Mouse (Mus musculus) neural tube, embryonic 14.5 days (tissue): ENCODE measurements around the gene Gm49776. TPM values are rescaled to one million over a fixed set of nuclear protein-coding genes. Genes with fewer than 3 reads are reported as not detected.

Source experiments
- ATAC-seq: fragments of 200-750 bp; cut with Nextera tagmentation; 2 replicates; pipeline ENCODE4 v1.8.0; 2017; ENCODE audit warnings: low read depth, mild to moderate bottlenecking, moderate TSS enrichment, moderate library complexity
- H3K27ac ChIP-seq: fragments of 300-500 bp; sonication (generic); 2 replicates; pipeline ENCODE4 v1.5.1; 2014; ENCODE audit warnings: low read depth, mild to moderate bottlenecking, control low read depth, low read length, moderate library complexity, mixed read lengths
- H3K27me3 ChIP-seq: fragments of 300-500 bp; sonication (generic); 2 replicates; pipeline ENCODE4 v1.6.1; 2014; ENCODE audit warnings: low read length; ENCODE audit not compliant: control insufficient read depth, insufficient read depth
- H3K36me3 ChIP-seq: fragments of 300-500 bp; sonication (generic); 2 replicates; pipeline ENCODE4 v1.6.1; 2014; ENCODE audit warnings: low read length, mixed read lengths; ENCODE audit not compliant: control insufficient read depth, insufficient read depth
- H3K4me1 ChIP-seq: fragments of 300-500 bp; sonication (generic); 2 replicates; pipeline ENCODE4 v1.6.1; 2014; ENCODE audit warnings: low read length; ENCODE audit not compliant: control insufficient read depth, insufficient read depth
- H3K4me2 ChIP-seq: fragments of 300-500 bp; sonication (generic); 2 replicates; pipeline ENCODE4 v1.6.1; 2014; ENCODE audit warnings: mild to moderate bottlenecking, low read depth, low read length, control low read depth
- H3K4me3 ChIP-seq: fragments of 300-500 bp; sonication (generic); 2 replicates; pipeline ENCODE4 v1.5.1; 2014; ENCODE audit warnings: low read depth, low read length, control low read depth, mixed read lengths
- H3K9ac ChIP-seq: fragments of 300-500 bp; sonication (generic); replicated peaks from 2 replicates; pipeline ENCODE4 v1.6.1; 2014; ENCODE audit warnings: low read depth, mild to moderate bottlenecking, control low read depth, low read length, mixed read lengths
- H3K9me3 ChIP-seq: fragments of 300-500 bp; sonication (generic); 2 replicates; pipeline ENCODE4 v1.6.1; 2016; ENCODE audit warnings: low read length; ENCODE audit not compliant: control insufficient read depth
- WGBS: fragments of 180-500 bp; shearing (Covaris S2); extraction: QIAGEN DNeasy Blood & Tissue Kit; methylation state at CpG from one replicate; pipeline ENCODE4 v1.1.7; 2014; 5-methylcytosine and 5-hydroxymethylcytosine counted together
- polyA plus RNA-seq: library from polyadenylated mRNA; unstranded; fragments of >200 nt; fragmentation: Nextera tagmentation; extraction: Ambion mirVana; gene quantifications from 2 replicates; pipeline ENCODE4 v1.2.1, GENCODE M21; 2014

Gene Gm49776
- polyA plus RNA-seq, 1 experiment from 2014 or later = not detected

DNA sequence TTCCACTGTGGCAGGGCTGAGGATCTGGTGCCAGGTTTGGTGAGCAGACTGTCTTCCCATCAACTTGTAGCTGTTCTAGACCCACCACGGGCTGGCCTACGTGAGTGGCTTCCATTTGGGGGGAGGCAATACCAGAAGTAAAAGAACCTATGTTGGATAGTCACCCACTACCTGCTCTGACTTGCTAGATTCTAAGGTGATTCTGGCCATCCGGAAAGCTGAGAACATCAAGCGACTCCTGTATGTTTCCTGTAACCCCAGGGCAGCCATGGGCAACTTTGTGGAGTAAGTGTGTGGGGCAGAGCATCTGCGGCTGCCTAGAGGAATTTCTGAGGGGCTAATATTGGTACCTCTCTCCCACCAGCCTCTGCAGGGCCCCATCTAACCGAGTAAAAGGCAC is 5.4 kb downstream of the Gm49776 start:
- H3K36me3 ChIP-seq = peaks cover 45% of the 10 kb centered on the region
- ATAC-seq = no peak
- H3K27me3 ChIP-seq = no peaks in the 10 kb centered on the region
- peaks cover 17% of the 10 kb centered on the region for H3K4me1 ChIP-seq
- 86% methylated on average over 6 of the region's 6 CpGs for WGBS
- no peak overlapping the region for H3K27ac ChIP-seq
- no peak overlapping the region for H3K4me2 ChIP-seq
- no peaks in the 10 kb centered on the region for H3K9me3 ChIP-seq
- H3K9ac ChIP-seq = no peak overlapping the region
- H3K4me3 ChIP-seq = no peak overlapping the region

DNA sequence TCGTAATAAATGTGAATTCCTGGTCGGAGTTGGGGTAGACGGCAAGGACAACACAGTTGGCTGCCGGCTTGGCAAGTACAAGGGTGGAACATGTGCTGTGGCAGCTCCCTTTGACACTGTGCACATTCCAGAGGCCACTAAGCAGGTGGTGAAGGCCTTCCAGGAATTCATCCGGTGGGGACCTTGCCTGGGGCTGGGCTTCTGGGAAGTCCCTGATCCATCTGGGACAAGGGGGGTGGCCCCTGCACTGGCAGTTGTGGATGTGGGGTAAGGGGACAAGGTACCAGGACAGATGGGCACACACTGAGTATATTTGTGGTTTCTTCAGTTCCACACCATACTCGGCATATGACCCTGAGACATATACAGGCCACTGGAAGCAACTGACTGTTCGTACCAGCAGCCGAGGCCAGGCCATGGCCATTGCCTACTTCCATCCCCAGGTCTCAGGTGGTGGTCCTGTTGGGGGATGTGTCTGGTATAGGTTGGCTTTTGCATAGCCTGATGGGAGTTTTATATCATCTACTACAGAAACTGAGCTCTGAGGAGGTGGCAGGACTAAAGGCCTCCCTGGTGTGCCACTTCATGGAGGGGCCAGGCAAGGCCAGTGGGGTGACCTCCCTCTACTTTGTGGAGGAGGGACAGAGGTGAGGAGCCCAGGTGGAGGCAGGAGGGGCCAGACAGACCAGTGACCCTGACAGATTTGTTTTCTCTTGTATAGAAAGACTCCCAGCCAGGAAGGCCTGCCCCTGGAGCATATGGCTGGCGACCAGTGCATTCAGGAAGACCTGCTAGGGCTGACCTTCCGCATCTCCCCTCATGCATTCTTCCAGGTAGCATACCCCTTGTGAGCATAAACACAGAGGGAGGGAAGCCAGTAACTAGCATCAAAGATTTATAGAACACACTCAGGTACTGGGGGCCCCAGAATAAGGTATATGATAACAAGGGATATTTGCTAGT is 7.0 kb downstream of the Gm49776 start:
- Histone ChIP-seq H3K27ac (no peak overlapping the region; the same call in 1 of the 2 replicates), H3K9me3 (no peaks in the 10 kb centered on the region), H3K27me3 (no peaks in the 10 kb centered on the region), H3K36me3 (peaks cover 31% of the 10 kb centered on the region), H3K9ac (peak overlapping the region; percentile 16; the same call in 1 of the 2 replicates), H3K4me2 (peak overlapping the region; percentile 95; the same call in 1 of the 2 replicates), H3K4me3 (peak overlapping the region; percentile 89; the same call in 1 of the 2 replicates), H3K4me1 (peaks cover 29% of the 10 kb centered on the region)
- WGBS = 71% methylated on average over 10 of the region's 10 CpGs
- ATAC-seq = no peak

DNA sequence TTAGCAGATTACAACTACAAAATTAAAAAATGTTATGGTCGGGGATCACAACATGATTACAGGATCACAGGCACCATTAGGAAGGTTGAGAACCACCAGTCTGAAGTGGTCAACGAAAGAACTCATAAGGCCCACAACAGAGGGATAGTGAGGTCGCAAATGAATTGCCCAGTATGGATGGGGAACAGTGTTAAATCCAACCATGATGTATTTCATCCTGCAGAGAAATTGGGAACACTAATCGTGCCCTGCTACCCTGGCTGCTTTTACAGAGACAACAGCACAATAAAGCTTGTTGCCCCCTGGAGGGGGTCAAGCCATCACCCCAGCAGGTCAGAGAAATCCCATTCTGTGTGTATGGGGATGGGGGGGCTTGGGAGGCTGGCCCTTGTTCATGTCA is 7.9 kb downstream of the Gm49776 start:
- H3K27ac ChIP-seq = no peak overlapping the region
- H3K4me1 ChIP-seq = peaks cover 29% of the 10 kb centered on the region
- H3K36me3 ChIP-seq = peaks cover 33% of the 10 kb centered on the region
- peak overlapping the region; percentile 95 for H3K4me2 ChIP-seq
- 0 out of 2 replicates have a peak overlapping the region, but pooled peaks have one; percentile 89 for H3K9ac ChIP-seq
- H3K27me3 ChIP-seq = no peaks in the 10 kb centered on the region
- no peak for ATAC-seq
- WGBS = 55% methylated on average over 4 of the region's 4 CpGs
- H3K4me3 ChIP-seq = peak overlapping the region; percentile 89; the same call in 1 of the 2 replicates
- H3K9me3 ChIP-seq = no peaks in the 10 kb centered on the region

DNA sequence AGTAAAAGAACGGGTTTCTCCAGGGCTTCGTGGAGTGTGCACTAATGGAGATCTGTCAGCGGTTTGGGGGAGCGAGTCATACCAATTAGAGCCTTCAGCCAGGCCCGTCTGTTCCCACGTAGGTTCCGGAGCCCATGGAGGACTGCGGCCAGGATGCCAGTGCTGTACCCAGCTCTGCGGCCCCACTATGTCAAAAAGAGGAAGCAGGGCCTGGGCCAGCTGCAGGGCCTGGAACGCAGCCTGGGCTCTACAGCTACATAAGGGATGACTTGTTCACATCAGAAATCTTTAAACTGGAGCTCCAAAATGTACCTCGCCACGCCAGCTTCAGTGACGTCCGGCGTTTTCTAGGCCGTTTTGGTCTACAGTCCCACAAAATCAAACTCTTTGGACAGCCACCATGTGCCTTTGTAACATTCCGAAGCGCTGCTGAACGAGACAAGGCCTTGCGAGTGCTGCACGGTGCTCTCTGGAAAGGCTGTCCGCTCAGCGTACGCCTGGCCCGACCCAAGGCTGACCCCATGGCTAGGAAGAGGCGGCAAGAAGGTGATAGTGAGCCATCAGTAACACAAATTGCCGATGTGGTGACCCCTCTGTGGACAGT is 8.7 kb downstream of the Gm49776 start:
- Histone ChIP-seq H3K27me3 (no peaks in the 10 kb centered on the region), H3K4me1 (peaks cover 29% of the 10 kb centered on the region), H3K27ac (peak overlapping the region; percentile 93), H3K9ac (peak overlapping the region; percentile 89), H3K9me3 (no peaks in the 10 kb centered on the region), H3K4me3 (peak overlapping the region; percentile 89), H3K36me3 (peaks cover 36% of the 10 kb centered on the region), H3K4me2 (peak overlapping the region; percentile 95)
- ATAC-seq = peak; percentile 33
- WGBS = 9% methylated on average over 27 of the region's 27 CpGs

DNA sequence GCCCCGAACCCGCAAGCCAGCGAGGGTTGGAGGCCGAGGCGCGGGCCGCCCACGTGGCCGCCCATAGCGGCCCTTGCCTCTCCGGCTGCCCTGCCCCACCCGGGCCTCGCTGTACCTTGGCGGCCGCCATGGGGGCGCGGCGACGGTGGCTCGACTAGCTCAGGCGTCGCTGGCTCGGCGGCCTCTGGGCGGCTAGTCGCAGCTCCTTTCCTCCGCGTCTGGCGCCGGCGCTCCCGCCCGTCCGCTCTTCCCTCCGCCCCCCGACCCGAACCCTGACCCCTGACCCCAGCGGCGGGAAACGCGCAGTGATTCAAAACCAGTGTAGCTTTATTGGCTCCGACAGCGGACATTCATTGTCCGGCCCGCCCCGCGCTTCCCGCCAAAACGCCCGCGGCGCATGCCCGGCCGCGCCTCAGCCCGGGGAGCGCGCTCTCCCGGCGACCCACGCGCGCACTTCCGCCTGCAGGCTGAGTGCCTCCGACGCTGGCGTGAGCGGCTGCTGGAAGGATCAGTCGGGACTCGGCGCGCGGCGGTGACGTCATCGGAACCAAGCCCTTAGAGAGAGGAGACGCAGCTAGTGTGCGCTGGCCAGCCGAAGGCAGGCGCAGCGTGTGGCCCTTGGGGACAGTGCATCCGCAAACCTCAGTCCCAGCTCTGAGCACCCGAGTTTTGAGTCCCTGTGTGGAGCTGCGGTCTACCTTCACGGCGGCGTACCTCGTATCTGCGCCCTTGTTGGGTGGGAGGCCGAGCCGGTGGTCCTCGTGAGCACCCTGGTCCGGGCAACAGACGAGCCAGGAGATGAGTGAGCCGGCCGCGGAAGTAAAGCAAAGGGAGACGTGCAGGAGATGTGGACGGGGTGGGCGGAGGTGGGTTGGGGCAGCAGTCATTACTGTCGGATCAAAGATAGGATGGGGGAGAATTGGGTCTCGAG is 9.4 kb downstream of the Gm49776 start, which contains the start of the genes Trmt2a and Ranbp1:
Gene Trmt2a (plus strand): TSS at position 247 of the 931 bp plus-strand sequence.
Gene Ranbp1 (minus strand): TSS at position 300 of the 931 bp plus-strand sequence.
- no peaks in the 10 kb centered on the region for H3K9me3 ChIP-seq
- H3K4me1 ChIP-seq = peaks cover 29% of the 10 kb centered on the region
- peak; percentile 97 for ATAC-seq
- WGBS = under 1% methylated on average over 89 of the region's 102 CpGs
- peak within 1 kb of the TSS; percentile 93 for H3K27ac ChIP-seq
- H3K4me2 ChIP-seq = peak within 1 kb of the TSS; percentile 95
- H3K9ac ChIP-seq = peak within 1 kb of the TSS; percentile 89
- H3K36me3 ChIP-seq = peaks cover 30% of the 10 kb centered on the region
- H3K4me3 ChIP-seq = peak within 1 kb of the TSS; percentile 89
- no peaks in the 10 kb centered on the region for H3K27me3 ChIP-seq

DNA sequence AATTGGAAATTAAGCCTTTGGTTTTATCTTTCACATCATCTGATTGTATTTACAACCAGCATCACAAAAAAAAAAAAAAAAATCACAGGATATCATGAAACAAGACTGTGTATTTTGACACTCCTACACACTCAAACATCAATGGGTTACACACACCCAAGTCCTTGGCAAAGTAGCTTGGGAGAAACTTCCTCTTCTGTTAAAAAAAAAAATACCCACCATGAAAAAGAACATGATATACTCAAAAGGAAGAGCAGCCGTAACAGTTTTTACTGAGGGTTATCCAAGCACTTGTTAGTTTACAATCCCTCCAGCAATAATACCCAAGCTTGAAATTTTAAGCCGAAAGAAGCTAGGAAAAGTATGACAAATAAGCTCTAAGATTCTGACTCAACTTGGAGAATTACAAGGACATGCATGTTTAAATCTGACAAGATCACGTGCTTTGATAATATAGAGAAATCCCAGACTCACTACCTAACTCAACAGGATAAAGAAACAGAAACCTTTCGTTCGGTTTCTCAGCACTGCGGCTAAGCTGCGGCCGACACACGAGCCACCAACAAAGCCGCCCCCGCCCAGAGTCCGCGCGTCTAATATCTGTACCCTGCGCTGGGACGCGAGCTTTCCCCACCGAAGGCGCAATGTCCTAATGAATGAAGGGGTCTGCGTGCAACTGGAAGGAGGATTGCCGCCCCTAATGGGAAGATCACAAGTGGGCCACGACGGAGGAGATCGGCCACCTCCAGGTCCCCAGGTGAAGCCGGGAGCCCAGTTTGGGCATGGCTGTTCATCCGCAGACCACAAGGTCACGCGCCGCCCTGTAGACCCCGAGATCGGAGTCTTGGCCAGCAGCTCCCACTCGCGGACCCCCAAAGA is 10.4 kb downstream of the Gm49776 start:
- H3K4me1 ChIP-seq = peaks cover 29% of the 10 kb centered on the region
- H3K4me3 ChIP-seq = peak overlapping the region; percentile 89
- peaks cover 30% of the 10 kb centered on the region for H3K36me3 ChIP-seq
- ATAC-seq = no peak; the same call in 1 of the 2 replicates
- no peaks in the 10 kb centered on the region for H3K27me3 ChIP-seq
- H3K9me3 ChIP-seq = no peaks in the 10 kb centered on the region
- peak overlapping the region; percentile 69 for H3K4me2 ChIP-seq
- under 1% methylated on average over 32 of the region's 33 CpGs for WGBS
- H3K27ac ChIP-seq = peak overlapping the region; percentile 93
- H3K9ac ChIP-seq = peak overlapping the region; percentile 89

DNA sequence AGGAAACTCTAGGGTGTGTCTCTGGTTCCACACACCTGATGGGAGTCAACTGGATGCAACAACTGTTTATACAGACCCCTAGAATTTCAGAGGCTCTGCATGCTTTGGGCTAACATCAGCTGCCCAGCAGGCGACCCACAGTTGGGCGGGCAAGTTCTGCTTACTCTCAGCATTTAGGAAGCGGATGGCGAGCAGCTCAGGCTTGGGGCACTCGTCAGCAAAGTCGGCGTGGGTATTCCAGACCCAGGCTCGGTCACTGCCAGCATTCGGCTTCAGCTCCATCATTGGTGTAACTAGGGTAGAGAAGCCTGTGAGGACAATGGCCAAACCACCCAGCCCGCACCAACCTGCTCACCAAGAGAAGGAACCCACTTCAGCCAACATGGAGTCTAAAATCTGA is 16.5 kb downstream of the Gm49776 start:
- WGBS = 93% methylated on average over 10 of the region's 10 CpGs
- H3K4me3 ChIP-seq = no peak overlapping the region
- peaks cover 59% of the 10 kb centered on the region for H3K36me3 ChIP-seq
- no peaks in the 10 kb centered on the region for H3K27me3 ChIP-seq
- ATAC-seq = no peak
- no peak overlapping the region for H3K4me2 ChIP-seq
- H3K9ac ChIP-seq = no peak overlapping the region
- H3K4me1 ChIP-seq = peaks cover 2% of the 10 kb centered on the region
- no peaks in the 10 kb centered on the region for H3K9me3 ChIP-seq
- H3K27ac ChIP-seq = no peak overlapping the region
